Comparison of ENCODE assay signal across 17 mouse cellular contexts in the genomic region with DNA sequence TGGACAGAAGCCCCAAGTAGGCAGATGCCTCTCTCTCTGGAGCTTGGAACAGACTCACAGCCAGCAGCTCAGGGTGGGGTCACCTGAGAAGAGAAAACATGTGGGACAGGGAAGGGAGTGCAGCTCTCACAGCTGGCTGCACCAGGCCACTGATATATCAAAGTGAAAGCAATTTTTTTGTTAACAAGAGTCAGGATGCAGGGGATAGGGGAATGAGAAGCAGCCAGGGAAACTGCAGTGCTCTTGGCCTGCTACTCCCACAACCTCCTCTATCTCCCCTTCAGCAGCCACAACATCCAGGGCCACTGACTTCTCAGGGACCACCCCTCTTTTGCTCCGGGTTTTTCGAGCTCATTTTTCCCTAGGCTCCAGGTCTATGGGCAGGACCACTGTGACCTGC.
"Had no signal": no experiment of that assay in that cellular context is flagged by ENCODE, and none has a peak within 500 bp of the region (broad histone marks: within the 10 kb centered on the region; RNA-seq: fewer than 3 reads in every experiment).

No protein-coding gene starts in this region.

- H3K27me3 ChIP-seq: lung, embryonic 15.5 days; megakaryocyte, embryonic 14.5 days; midbrain, embryonic 12.5 days; neural tube, embryonic 12.5 days; stomach, embryonic 15.5 days had no signal

- H3K9me3 ChIP-seq: lung, embryonic 15.5 days; neural tube, embryonic 12.5 days; stomach, embryonic 15.5 days had no signal

- DNase-seq: liver, postnatal 0 days; lung, adult 2 months; lung, postnatal 14 days; lung, postnatal 36 days; midbrain, embryonic 14.5 days; right cerebral cortex, postnatal 14 days; thymus, adult 2 months; thymus, postnatal 25 days; thymus, postnatal 4 days had no signal

- H3K9ac ChIP-seq: liver, postnatal 0 days; lung, embryonic 15.5 days; midbrain, embryonic 12.5 days; neural tube, embryonic 12.5 days; stomach, embryonic 15.5 days had no signal

- H3K4me2 ChIP-seq: lung, embryonic 15.5 days; midbrain, embryonic 12.5 days; neural tube, embryonic 12.5 days; stomach, embryonic 15.5 days had no signal

- H3K4me1 ChIP-seq: lung, embryonic 15.5 days; megakaryocyte, embryonic 14.5 days; midbrain, embryonic 12.5 days; neural tube, embryonic 12.5 days; stomach, embryonic 15.5 days had no signal

- H3K4me3 ChIP-seq: lung, embryonic 15.5 days; megakaryocyte, embryonic 14.5 days; midbrain, embryonic 12.5 days; neural tube, embryonic 12.5 days; stomach, embryonic 15.5 days had no signal

- ATAC-seq: liver, postnatal 0 days; lung, postnatal 0 days had no signal

- H3K27ac ChIP-seq: lung, embryonic 15.5 days; macrophage; midbrain, embryonic 12.5 days; neural tube, embryonic 12.5 days; stomach, embryonic 15.5 days; stomach, postnatal 0 days had no signal

- H3K36me3 ChIP-seq: lung, embryonic 15.5 days; midbrain, embryonic 12.5 days; neural tube, embryonic 12.5 days; stomach, embryonic 15.5 days had no signal
